Mouse (Mus musculus) bone marrow, adult 2 months (tissue): ENCODE results near the gene Ncapd2. TPM values are rescaled to one million over a fixed set of nuclear protein-coding genes. Genes with fewer than 3 reads are reported as not detected.

Source experiments
- H3K27ac ChIP-seq: fragments of 200-500 bp; 2 replicates; pipeline ENCODE4 v1.5.1; 2012; ENCODE audit warnings: low read depth, mild to moderate bottlenecking, control low read depth, inconsistent platforms, low read length; ENCODE audit not compliant: control insufficient read depth, poor library complexity, insufficient read depth
- H3K4me1 ChIP-seq: fragments of 200-500 bp; 2 replicates; pipeline ENCODE4 v1.6.1; 2011; ENCODE audit warnings: low read length; ENCODE audit not compliant: control insufficient read depth, insufficient read depth
- H3K4me3 ChIP-seq: fragments of 200-500 bp; replicated peaks from 2 replicates; pipeline ENCODE3; 2011; ENCODE audit warnings: mild to moderate bottlenecking, low read depth, low read length, control low read depth; ENCODE audit not compliant: control insufficient read depth
- CTCF ChIP-seq: fragments of 200-500 bp; IDR thresholded peaks from 2 replicates; pipeline ENCODE4 v1.5.1; 2011; ENCODE audit warnings: low read length, control low read depth; ENCODE audit not compliant: control insufficient read depth, insufficient read depth
- POLR2A ChIP-seq: fragments of 200-500 bp; IDR thresholded peaks from 2 replicates; pipeline ENCODE4 v1.6.1; 2011; ENCODE audit warnings: low read depth, mild to moderate bottlenecking, control low read depth, low read length, borderline replicate concordance; ENCODE audit not compliant: control insufficient read depth
- whole genome bisulfite sequencing: fragments of 180-500 bp; shearing (Covaris S2); methylation state at CpG from one replicate; pipeline ENCODE4 v1.1.7; 2018; 5-methylcytosine and 5-hydroxymethylcytosine counted together
- polyA plus RNA-seq: library from polyadenylated mRNA; stranded (reverse); fragments of >200 nt; gene quantifications from 2 replicates; pipeline ENCODE4 v1.2.4, GENCODE M21; 2011; ENCODE audit warnings: low replicate concordance; ENCODE audit not compliant: missing spikeins, insufficient read depth, insufficient read length

The Ncapd2 gene
- polyA plus RNA-seq, 1 experiment, result 361 TPM

DNA sequence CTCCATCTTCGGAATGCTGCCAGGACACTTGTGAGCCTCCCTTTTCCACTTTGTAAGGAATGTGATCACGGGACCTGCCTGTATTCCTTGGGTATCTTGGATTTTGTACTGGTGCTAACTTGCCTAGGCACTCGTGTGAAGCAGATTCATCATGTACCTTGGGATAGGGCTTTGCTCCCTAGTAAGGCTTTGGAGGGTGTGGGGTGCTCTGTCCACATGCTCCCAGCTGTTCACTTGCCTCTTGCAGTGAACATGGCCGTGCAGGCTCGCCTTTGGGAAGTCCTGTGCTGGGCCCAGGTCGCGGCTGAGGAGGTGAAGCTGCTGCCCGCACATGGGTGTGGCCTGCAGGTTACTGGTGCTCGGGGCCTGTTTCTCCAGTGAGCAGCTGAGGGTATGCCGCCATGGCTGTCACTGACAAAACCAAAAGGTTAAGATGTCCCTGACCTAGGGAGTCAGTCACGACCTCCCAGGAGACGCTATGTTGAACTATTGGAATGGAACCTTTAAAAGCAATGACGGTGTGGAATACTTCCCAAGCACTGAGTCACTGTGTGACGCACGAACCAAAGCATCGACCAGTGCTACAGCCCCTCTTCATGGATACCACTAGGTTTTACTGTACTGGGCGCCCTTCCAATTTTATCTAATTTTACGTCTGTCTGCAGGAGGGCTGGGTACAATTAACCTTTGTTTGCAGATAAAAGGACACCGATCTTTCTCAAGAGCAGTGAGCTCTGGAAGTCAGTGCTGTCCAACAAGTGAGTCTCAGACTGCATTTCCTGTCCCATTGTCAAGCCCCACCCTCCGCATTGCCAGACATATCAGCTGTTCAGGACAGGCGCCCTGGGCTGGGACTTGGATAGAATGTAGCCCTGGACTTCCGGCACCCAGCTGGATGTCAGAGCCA, 30.4 kb downstream of the Ncapd2 start:
- Histone ChIP-seq H3K4me1 (peaks cover 3% of the 10 kb centered on the region), H3K4me3 (no peak overlapping the region), H3K27ac (peak overlapping the region; percentile 22; the same call in 1 of the 2 replicates)
- TF ChIP-seq CTCF, result no peak
- WGBS, result 58% methylated on average over 22 of the region's 22 CpGs

DNA sequence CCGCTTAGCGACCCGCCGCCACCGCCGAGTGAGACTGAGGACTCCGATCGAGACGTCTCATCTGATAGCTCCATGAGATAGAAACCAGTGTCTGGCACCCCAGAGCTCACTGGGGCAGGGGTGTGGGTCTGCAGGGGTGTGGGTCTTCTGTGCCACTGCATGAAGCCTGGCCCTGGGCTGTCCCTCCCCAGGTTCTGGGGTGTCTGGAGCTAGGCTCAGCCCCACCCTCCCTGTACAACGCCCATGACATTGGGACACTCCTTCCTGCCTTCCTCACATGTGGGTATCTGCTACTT, 31.0 kb downstream of the Ncapd2 start:
- no peak overlapping the region for H3K4me3 ChIP-seq
- TF ChIP-seq CTCF (no peak), POLR2A (no peak)
- WGBS, result 58% methylated on average over 10 of the region's 10 CpGs
- peaks cover 3% of the 10 kb centered on the region for H3K4me1 ChIP-seq
- peak overlapping the region; percentile 30 for H3K27ac ChIP-seq

DNA sequence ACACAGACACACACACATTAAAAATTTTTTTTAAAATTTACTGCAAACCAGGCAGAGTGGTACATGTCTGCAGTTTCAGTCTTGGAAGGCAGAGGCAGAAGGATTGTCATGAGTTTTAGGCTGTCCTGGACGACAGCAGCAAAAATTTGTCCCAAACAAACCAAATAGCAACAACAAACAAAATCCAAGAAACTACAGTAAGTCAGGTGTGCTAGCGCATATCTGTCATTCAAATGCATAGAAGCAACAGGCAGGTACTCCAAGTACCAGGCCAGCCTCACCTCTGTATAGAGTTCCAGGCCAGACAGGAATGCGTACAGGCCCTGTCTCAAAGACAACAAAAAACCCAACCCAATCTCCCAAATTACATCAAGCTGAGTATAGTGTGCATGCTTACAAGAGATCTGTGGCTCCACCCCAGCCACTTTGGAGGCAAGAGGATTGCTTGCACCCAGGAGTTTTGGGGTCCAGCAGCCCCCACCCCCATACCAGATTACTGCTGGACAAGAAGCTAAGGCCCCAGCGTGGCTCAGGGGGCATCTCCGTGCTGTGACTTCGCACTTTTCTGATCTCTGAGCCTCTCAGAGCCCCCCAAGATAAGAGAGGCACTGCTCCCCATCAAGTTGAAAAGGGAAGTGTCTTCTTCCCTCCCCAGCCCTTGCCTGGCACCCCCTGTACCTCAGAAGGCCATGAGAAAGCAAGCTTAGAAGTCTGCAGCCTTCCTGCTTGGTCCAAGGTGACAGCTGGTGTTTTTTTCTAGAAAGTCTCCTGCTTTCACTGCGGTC, 31.5 kb downstream of the Ncapd2 start:
- 78% methylated on average over 7 of the region's 7 CpGs for WGBS
- H3K27ac ChIP-seq, result peak overlapping the region; percentile 30
- H3K4me1 ChIP-seq, result peaks cover 3% of the 10 kb centered on the region
- no peak overlapping the region for H3K4me3 ChIP-seq
- TF ChIP-seq POLR2A (no peak), CTCF (no peak)

DNA sequence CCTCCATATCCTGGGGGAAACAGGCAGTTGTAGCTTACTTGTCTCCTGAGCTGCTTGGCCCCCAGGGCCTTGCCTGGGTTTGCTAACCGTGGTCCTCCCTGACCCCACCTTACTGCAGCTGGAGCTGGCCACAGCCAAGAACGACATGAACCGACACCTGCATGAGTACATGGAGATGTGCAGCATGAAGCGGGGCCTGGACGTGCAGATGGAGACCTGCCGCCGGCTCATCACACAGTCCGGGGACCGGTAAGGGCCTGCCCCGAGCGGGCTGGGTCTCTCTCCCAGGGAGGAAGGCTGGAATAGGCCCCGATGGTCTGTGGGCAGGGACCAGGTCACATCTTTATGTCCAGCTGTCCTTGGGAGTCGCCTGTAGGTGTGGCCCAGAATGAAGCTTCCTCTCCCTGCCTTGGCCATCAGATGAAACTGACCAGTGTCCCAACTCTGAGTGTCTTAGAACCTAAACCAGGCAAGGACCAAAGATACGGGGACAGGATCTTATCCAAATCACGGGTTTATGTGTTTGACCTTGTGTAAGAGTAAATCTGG, 32.5 kb downstream of the Ncapd2 start:
- H3K4me3 ChIP-seq, result no peak overlapping the region
- WGBS, result 89% methylated on average over 15 of the region's 15 CpGs
- H3K4me1 ChIP-seq, result peaks cover 3% of the 10 kb centered on the region
- no peak for TF ChIP-seq POLR2A
- TF ChIP-seq CTCF, result no peak
- no peak overlapping the region for H3K27ac ChIP-seq

DNA sequence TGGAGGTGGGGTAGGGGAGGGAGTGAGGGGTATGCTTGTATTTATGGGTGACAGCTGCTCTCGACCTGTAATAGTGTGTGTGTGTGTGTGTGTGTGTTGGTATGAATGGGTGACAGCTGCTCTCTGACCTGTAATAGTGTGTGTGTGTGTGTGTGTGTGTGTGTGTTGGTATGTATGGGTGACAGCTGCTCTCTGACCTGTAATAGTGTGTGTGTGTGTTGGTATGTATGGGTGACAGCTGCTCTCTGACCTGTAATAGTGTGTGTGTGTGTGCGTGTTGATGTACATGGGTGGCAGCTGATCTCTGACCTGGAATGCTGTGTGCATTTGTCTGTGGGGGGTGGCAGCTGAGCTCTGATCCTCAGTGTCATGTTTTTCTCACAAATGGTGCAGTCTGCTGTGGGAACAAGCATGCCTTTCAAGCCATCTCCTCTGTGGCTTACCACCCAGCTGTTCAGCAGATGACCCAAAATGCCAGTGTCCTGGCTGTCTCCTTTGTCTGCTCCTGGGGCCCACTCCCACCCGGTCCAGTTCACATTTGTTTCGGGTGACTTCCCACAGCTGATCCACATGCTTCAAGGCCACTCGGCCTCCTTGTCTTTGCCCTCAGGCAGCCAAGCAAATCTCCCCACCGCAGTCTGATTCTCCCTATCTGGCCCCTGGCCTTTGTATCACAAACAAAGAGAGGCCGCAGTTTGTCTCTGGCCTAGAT, 34.4 kb downstream of the Ncapd2 start:
- WGBS, result 85% methylated on average over 7 of the region's 7 CpGs
- H3K4me1 ChIP-seq, result peaks cover 3% of the 10 kb centered on the region

DNA sequence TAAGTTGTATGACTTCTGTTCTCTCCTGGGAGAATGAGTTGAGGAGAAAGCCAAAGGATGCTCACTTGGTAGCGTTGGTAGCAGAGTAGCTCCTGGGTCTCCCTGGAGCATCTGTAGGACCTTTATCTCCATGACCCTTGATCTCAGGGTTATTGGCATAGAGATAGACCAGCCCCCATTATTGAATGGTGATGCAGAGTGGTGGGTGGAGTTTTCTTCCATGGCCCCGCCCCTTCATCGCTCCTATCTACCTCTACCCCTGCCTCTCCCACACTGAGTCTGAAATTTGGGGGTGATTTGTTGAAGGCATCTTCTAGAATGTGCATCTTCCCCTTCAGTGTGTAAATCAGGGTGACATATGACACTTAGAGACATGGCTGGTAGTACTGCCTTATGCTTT, 35.0 kb downstream of the Ncapd2 start:
- Histone ChIP-seq H3K4me3 (no peak overlapping the region), H3K27ac (no peak overlapping the region), H3K4me1 (peaks cover 3% of the 10 kb centered on the region)
- no peak for TF ChIP-seq CTCF
- TF ChIP-seq POLR2A, result no peak
- 84% methylated on average over 3 of the region's 3 CpGs for WGBS

More for the DNA sequence above, 34.4 kb downstream of the Ncapd2 start:
- Histone ChIP-seq H3K4me3 (no peak overlapping the region), H3K27ac (no peak overlapping the region)
- TF ChIP-seq CTCF, result no peak
- TF ChIP-seq POLR2A, result no peak

DNA sequence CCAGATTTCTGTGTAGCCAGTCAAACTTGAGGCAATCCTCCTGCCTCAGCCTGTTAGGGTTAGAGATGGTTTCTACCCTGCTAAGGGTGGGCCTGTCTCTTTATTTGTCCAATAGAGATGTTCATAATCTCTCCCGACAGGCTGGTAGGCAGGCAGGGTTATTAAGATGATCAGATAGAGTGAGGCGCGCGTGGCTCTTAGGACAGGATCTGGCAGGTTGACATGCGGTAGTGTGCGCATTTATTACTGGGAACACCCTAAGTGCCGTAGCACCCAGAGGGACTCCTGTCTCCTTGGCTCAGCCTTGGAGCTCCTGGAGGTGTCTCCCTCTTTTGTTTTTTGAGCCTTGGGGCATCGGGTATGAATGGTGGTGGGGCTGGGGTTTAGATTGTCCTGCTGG, 36.2 kb downstream of the Ncapd2 start:
- no peaks in the 10 kb centered on the region; the same call in 1 of the 2 replicates for H3K4me1 ChIP-seq
- 67% methylated on average over 8 of the region's 8 CpGs for WGBS
- H3K27ac ChIP-seq, result no peak overlapping the region

DNA sequence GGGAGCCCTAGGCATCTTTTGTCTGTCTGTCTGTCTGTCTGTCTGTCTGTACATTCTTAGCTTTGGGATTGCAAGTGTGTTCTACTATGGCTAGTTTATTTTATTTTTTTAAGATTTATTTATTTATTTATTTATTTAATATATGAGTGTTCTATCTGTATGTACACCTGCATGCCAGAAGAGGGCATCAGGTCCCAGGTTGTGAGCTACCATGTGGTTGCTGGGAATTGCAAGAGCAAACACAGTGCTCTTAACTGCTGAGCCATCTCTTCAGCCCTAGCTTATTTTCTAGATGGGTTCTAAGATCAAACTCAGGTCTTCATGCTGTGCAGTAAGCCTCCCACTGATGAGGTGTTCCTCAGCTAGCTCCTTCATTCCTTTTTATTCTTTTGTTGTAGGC, 37.0 kb downstream of the Ncapd2 start:
- H3K4me3 ChIP-seq, result no peak overlapping the region
- no peak overlapping the region for H3K27ac ChIP-seq
- TF ChIP-seq CTCF (peak; percentile 41), POLR2A (no peak)
- H3K4me1 ChIP-seq, result no peaks in the 10 kb centered on the region; the same call in 1 of the 2 replicates

More for the DNA sequence above, 36.2 kb downstream of the Ncapd2 start:
- no peak for TF ChIP-seq CTCF
- no peak for TF ChIP-seq POLR2A
- H3K4me3 ChIP-seq, result no peak overlapping the region
